Mouse (Mus musculus): ENCODE data around the gene Mgat3.
A peak's percentile ranks its signal among the peaks of the same experiment; 100 is the strongest.

Mgat3 gene

DNA sequence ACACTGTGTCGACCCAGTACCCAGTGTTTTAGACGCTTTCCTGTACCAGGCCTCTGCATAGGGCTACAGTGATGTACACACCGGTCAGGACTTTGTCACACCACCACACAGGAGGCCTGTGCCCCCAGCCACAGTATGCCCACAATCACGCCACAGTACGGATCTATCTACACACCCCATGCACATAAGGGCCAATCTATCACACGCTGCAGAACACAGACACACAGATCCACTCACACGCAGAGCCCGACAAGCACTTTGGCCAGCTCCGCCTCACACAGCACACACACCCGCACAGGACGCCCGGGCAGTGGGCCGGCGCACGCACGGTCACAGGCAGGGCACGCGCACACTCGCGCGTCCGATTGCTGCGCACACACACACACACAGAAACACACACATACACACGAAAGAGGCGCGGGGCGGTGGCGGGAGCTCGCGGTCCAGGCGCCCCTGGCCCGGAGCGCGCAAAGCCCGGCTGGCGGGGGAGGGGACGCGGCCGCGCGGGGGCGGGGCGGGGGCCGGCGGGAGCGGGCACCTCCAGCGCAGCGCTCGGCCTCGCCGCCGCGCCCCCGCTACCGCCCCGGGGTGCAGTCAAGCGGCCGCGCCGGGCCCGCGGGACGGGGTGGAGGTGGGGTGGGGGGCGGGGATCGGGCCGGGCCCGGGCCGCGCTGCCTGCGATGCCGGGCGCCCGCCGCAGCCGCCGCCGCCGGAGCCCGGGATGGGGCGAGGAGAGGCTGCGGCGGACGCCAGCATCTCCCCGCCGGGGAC, at the start of gene Mgat3:
TSS of gene Mgat3 (plus strand) at position 721 of the 771 bp plus-strand sequence.
- DNase-seq: peak; percentile 69

DNA sequence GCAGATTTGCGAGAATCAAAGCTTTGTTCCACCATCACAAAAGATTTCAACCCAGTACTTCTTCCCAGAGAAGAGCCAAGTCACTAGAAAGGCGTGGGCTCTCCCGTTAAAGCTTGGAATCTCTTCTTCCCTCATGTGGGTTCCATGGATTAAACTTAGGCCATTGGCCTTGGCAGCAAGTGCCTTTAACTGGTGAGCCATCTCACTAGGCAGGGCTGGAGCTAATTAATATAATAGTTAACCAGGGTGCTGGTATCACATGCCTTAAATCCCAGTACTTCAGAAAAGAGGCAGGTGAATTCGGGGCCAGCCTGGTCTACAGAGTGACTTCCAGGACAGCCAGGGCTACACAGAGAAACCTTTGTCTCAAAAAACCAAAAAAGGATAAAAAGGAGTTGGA, 48.9 kb upstream of the Mgat3 start:
- no peak for DNase-seq

- no peak for DNase-seq
Measured at GRCm38 (mm10) chr15:80127191-80127590, 46.3 kb upstream of the Mgat3 start.

- DNase-seq: no peak
Measured at GRCm38 (mm10) chr15:80129982-80130381, 43.5 kb upstream of the Mgat3 start.

DNA sequence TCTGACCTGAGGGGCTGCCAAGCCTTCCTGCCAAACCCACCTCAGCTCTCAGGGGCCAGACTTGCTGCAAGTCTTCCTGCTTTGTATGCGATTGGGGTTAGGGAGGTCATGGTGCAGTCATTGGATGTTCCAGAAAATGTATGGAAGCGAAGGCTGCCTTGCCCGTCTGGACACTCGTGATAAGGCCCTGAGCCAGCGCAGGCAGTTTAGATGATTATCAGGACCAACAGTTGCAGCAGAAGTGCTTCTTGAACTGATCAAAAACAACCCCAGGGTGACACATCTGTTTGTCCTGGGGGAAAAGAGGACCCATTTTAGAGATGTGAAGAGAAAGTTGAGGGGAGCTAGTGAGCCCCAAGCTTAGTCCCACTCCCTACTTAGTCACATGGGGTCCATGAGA, 42.8 kb upstream of the Mgat3 start:
- DNase-seq: no peak

GRCm38 (mm10) chr15:80131421-80131820, 42.1 kb upstream of the Mgat3 start:
- DNase-seq: peak; percentile 67

DNA sequence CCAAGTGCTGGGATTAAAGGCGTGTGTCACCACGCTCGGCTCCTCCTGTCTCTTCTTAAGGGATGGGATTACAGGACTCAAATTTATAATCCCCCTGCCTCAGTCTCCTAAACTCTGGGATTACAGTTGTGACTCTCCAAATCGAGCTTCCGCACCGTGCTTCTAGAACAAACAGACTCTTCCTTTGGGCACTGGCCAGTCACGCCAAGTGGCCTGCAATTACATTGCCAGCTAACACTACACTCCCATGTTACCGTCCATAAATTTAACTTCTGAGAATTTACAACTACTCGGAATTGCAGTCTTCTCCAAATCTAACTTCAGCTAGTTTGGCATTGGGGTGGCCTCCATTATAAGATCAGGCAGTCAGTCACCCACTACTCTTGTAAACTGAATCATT, 41.1 kb upstream of the Mgat3 start:
- DNase-seq: no peak

DNA sequence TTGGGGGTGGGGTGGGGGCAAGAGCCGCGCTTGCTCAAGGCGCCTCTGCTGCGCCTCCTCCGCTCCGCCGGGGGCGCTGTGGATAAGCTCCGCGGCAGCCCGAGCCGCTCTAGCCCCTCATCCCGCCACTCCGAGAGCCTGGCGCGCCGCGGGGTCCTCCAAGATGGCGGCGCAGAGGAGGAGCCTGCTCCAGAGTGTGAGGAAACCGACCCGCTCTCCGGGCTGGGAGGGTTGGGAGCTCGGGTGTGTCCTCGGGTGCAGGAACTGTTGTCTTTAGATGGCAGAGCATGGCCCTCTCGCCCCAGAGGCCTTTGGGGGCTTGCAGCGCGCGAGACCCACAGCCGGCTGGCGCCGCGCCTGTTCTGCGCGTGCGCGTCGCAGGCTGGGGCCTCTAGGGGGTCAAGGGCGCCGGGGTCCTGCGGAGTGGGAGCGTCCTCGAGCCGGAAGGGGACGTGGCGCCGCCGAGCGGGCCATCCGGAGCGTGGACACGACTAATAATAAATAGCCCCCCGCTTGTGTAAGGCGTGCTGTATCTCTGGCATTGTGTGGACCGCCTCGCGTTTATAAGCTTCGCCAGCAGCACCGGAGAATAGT, 40.4 kb upstream of the Mgat3 start, which contains the start of gene Tab1:
TSS of gene Tab1 (plus strand) at position 135 of the 594 bp plus-strand sequence.
- peak; percentile 91 for DNase-seq

DNA sequence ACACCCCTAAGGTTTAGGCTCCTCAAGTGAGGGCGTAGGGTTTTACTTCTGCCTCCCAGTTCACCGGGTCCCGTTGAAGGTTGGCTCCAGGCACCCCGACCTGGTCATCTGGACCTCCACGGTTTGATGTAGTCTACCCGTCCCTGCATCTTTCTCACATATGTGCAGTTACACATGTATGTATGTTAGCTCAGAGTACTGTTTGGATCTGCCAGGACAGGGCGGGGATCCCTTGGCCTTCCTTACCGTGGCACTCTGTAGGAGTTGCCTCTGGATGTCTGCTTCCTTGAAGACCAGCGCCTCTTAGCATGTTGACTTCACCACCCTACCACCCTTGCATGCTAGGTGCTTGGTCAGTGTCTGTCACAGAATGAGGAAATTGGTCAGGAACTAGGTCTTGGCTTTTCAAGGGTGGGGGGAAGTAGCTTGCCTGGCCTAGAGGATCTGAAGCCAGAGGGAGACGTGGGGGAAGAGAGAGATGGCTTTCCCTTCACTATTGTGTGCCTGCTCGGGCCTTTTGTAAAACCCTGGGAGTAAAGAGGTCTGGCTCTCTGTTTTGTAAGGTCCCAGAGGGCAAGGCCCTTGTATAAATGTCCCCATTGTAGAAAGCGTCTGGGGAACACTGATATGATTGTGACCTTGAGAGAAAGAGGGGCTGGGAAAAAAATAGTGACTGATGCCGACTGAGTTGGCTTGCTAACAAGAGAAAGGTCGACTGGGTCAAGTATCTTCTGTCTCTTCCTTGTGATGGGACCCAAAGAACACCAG, 39.7 kb upstream of the Mgat3 start:
- DNase-seq: no peak

GRCm38 (mm10) chr15:80134450-80134847, 39.1 kb upstream of the Mgat3 start:
- DNase-seq: no peak

- no peak for DNase-seq
Measured at GRCm38 (mm10) chr15:80135499-80135898, 38.0 kb upstream of the Mgat3 start.

GRCm38 (mm10) chr15:80136645-80137044, 36.9 kb upstream of the Mgat3 start:
- DNase-seq: no peak

DNA sequence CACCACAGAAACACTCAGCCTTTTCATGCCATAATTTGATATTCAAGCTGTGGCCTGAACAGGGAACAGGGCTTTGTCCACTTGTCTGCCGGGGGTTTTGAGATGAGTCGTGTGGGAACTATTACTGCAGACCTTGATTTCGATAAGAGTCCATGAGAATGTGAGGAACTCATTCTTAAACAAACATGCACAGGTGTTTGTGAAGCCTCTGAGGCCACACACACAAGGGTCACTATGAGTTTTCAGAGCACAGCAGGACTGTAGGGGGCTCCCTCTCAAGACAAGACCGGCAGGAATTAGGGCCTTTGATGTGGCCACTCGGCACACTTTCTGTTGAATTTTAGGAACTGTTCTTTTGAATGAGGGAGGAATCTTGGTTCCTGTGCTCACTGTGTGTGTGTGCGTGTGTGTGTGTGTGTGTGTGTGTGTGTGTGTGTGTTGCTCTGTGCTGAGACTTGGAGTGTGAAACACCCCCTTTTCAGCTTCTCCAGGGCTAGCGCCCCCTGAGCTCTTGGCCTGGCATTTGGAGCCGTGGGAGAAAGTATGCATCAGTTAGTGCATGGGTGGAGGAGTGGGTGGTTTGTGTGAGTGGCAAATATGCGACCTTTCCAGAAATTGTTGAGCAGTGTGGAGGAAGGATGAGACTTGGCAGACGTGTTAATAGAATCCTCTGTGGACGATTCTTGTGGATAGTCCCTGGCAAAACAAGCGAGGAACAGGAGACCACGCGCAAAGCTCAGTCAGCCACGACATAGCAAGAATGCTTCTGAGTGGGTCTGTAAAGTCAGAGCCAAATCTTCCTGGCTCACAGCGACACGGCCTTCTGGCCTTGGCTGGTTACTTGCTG, 35.4 kb upstream of the Mgat3 start:
- no peak for DNase-seq

GRCm38 (mm10) chr15:80140302-80140701, 33.2 kb upstream of the Mgat3 start:
- DNase-seq: no peak

- DNase-seq: no peak
Measured at GRCm38 (mm10) chr15:80140878-80141277, 32.6 kb upstream of the Mgat3 start.

GRCm38 (mm10) chr15:80142130-80142529, 31.4 kb upstream of the Mgat3 start:
- DNase-seq: no peak

- DNase-seq: no peak
Measured at GRCm38 (mm10) chr15:80143760-80144159, 29.8 kb upstream of the Mgat3 start.

- no peak for DNase-seq
Measured at GRCm38 (mm10) chr15:80145397-80145796, 28.1 kb upstream of the Mgat3 start.

- DNase-seq: no peak
Measured at GRCm38 (mm10) chr15:80146153-80146552, 27.4 kb upstream of the Mgat3 start.

GRCm38 (mm10) chr15:80147090-80147489, 26.4 kb upstream of the Mgat3 start:
- no peak for DNase-seq

- DNase-seq: no peak
Measured at GRCm38 (mm10) chr15:80147511-80147910, 26.0 kb upstream of the Mgat3 start.

- no peak for DNase-seq
Measured at GRCm38 (mm10) chr15:80148565-80148964, 25.0 kb upstream of the Mgat3 start.

GRCm38 (mm10) chr15:80149517-80149916, 24.0 kb upstream of the Mgat3 start:
- no peak for DNase-seq
